Mouse (Mus musculus): ENCODE measurements around the gene Ncor1. TPM values are rescaled to one million over a fixed set of nuclear protein-coding genes. Genes with fewer than 3 reads are reported as not detected.

Ncor1 gene
- polyA plus RNA-seq, 1 experiment from 2014 or later = 211 TPM

- DNase-seq (peak; percentile 38), ATAC-seq (ENCODE audit: low FRiP score, low TSS enrichment) (no peak)
- WGBS = 5% methylated on average over 3 of the region's 3 CpGs
- Histone ChIP-seq H3K27me3 (ENCODE audit: control insufficient read depth, insufficient read depth, low read length) (no peaks in the 10 kb centered on the region), H3K4me1 (ENCODE audit: control insufficient read depth, insufficient read depth, low read length) (peaks cover 14% of the 10 kb centered on the region; the same call in 1 of the 2 replicates), H3K9me3 (ENCODE audit: control insufficient read depth, low read length) (no peaks in the 10 kb centered on the region), H3K36me3 (ENCODE audit: control insufficient read depth, insufficient read depth, low read length) (no peaks in the 10 kb centered on the region), H3K4me2 (ENCODE audit: low read length) (peak overlapping the region; percentile 87), H3K9ac (replicated peaks; ENCODE audit: low read length) (peak overlapping the region; percentile 97), H3K4me3 (replicated peaks; ENCODE audit: low read depth, low read length) (peak overlapping the region; percentile 96), H3K27ac (replicated peaks; ENCODE audit: low read depth, low read length) (0 out of 2 replicates have a peak overlapping the region, but pooled peaks have one; percentile 26)
These were observed 2.3 kb downstream of the Ncor1 start for GRCm38 (mm10) chr11:62456021-62456482.

- Histone ChIP-seq H3K4me3 (replicated peaks; ENCODE audit: low read depth, low read length) (0 out of 2 replicates have a peak overlapping the region, but pooled peaks have one; percentile 96), H3K4me2 (ENCODE audit: low read length) (peak overlapping the region; percentile 87), H3K9ac (replicated peaks; ENCODE audit: low read length) (no peak overlapping the region), H3K27ac (replicated peaks; ENCODE audit: low read depth, low read length) (no peak overlapping the region), H3K4me1 (ENCODE audit: control insufficient read depth, insufficient read depth, low read length) (peaks cover 14% of the 10 kb centered on the region; the same call in 1 of the 2 replicates), H3K36me3 (ENCODE audit: control insufficient read depth, insufficient read depth, low read length) (no peaks in the 10 kb centered on the region), H3K9me3 (ENCODE audit: control insufficient read depth, low read length) (no peaks in the 10 kb centered on the region), H3K27me3 (ENCODE audit: control insufficient read depth, insufficient read depth, low read length) (no peaks in the 10 kb centered on the region)
- no peak for DNase-seq
- no peak for ATAC-seq (ENCODE audit: low FRiP score, low TSS enrichment)
- 79% methylated on average over 1 of the region's 1 CpGs for WGBS
These were observed 3.1 kb downstream of the Ncor1 start for GRCm38 (mm10) chr11:62455193-62455592.

GRCm38 (mm10) chr11:62448971-62449370, 9.4 kb downstream of the Ncor1 start:
- no peak overlapping the region for H3K27ac ChIP-seq (replicated peaks; ENCODE audit: low read depth, low read length)
- DNase-seq = no peak
- H3K36me3 ChIP-seq (ENCODE audit: control insufficient read depth, insufficient read depth, low read length) = peaks cover 14% of the 10 kb centered on the region; the same call in 1 of the 2 replicates
- H3K27me3 ChIP-seq (ENCODE audit: control insufficient read depth, insufficient read depth, low read length) = no peaks in the 10 kb centered on the region
- no peak for ATAC-seq (ENCODE audit: low FRiP score, low TSS enrichment)
- H3K9me3 ChIP-seq (ENCODE audit: control insufficient read depth, low read length) = no peaks in the 10 kb centered on the region
- no peak overlapping the region for H3K4me3 ChIP-seq (replicated peaks; ENCODE audit: low read depth, low read length)
- no peaks in the 10 kb centered on the region for H3K4me1 ChIP-seq (ENCODE audit: control insufficient read depth, insufficient read depth, low read length)
- WGBS = 90% methylated on average over 6 of the region's 6 CpGs
- H3K4me2 ChIP-seq (ENCODE audit: low read length) = no peak overlapping the region
- no peak overlapping the region for H3K9ac ChIP-seq (replicated peaks; ENCODE audit: low read length)

- Histone ChIP-seq H3K27ac (replicated peaks; ENCODE audit: low read depth, low read length) (no peak overlapping the region), H3K9me3 (ENCODE audit: control insufficient read depth, low read length) (no peaks in the 10 kb centered on the region), H3K4me2 (ENCODE audit: low read length) (no peak overlapping the region), H3K9ac (replicated peaks; ENCODE audit: low read length) (no peak overlapping the region), H3K36me3 (ENCODE audit: control insufficient read depth, insufficient read depth, low read length) (peaks cover 14% of the 10 kb centered on the region; the same call in 1 of the 2 replicates), H3K4me3 (replicated peaks; ENCODE audit: low read depth, low read length) (no peak overlapping the region), H3K27me3 (ENCODE audit: control insufficient read depth, insufficient read depth, low read length) (no peaks in the 10 kb centered on the region), H3K4me1 (ENCODE audit: control insufficient read depth, insufficient read depth, low read length) (no peaks in the 10 kb centered on the region)
- 94% methylated on average over 3 of the region's 3 CpGs for WGBS
- DNase-seq (no peak), ATAC-seq (ENCODE audit: low FRiP score, low TSS enrichment) (no peak)
These were observed 12.5 kb downstream of the Ncor1 start for GRCm38 (mm10) chr11:62445799-62446198.

GRCm38 (mm10) chr11:62440670-62441315, 17.5 kb downstream of the Ncor1 start:
- no peak overlapping the region for H3K4me2 ChIP-seq (ENCODE audit: low read length)
- no peak overlapping the region for H3K27ac ChIP-seq (replicated peaks; ENCODE audit: low read depth, low read length)
- DNase-seq (no peak), ATAC-seq (ENCODE audit: low FRiP score, low TSS enrichment) (no peak)
- no peak overlapping the region for H3K4me3 ChIP-seq (replicated peaks; ENCODE audit: low read depth, low read length)
- H3K9ac ChIP-seq (replicated peaks; ENCODE audit: low read length) = no peak overlapping the region
- H3K4me1 ChIP-seq (ENCODE audit: control insufficient read depth, insufficient read depth, low read length) = no peaks in the 10 kb centered on the region
- no peaks in the 10 kb centered on the region for H3K9me3 ChIP-seq (ENCODE audit: control insufficient read depth, low read length)
- H3K27me3 ChIP-seq (ENCODE audit: control insufficient read depth, insufficient read depth, low read length) = no peaks in the 10 kb centered on the region
- WGBS = 94% methylated on average over 9 of the region's 9 CpGs
- peaks cover 10% of the 10 kb centered on the region for H3K36me3 ChIP-seq (ENCODE audit: control insufficient read depth, insufficient read depth, low read length)

- H3K4me3 ChIP-seq (replicated peaks; ENCODE audit: low read depth, low read length) = no peak overlapping the region
- ATAC-seq (ENCODE audit: low FRiP score, low TSS enrichment) (no peak), DNase-seq (no peak)
- no peak overlapping the region for H3K27ac ChIP-seq (replicated peaks; ENCODE audit: low read depth, low read length)
- H3K9ac ChIP-seq (replicated peaks; ENCODE audit: low read length) = no peak overlapping the region
- no peak overlapping the region for H3K4me2 ChIP-seq (ENCODE audit: low read length)
- no peaks in the 10 kb centered on the region for H3K9me3 ChIP-seq (ENCODE audit: control insufficient read depth, low read length)
- peaks cover 32% of the 10 kb centered on the region for H3K36me3 ChIP-seq (ENCODE audit: control insufficient read depth, insufficient read depth, low read length)
- H3K27me3 ChIP-seq (ENCODE audit: control insufficient read depth, insufficient read depth, low read length) = no peaks in the 10 kb centered on the region
- no peaks in the 10 kb centered on the region for H3K4me1 ChIP-seq (ENCODE audit: control insufficient read depth, insufficient read depth, low read length)
- WGBS = 96% methylated on average over 2 of the region's 2 CpGs
These were observed 26.1 kb downstream of the Ncor1 start for GRCm38 (mm10) chr11:62432211-62432610.

GRCm38 (mm10) chr11:62427105-62427504, 31.2 kb downstream of the Ncor1 start:
- Histone ChIP-seq H3K36me3 (ENCODE audit: control insufficient read depth, insufficient read depth, low read length) (peaks cover 38% of the 10 kb centered on the region), H3K27ac (replicated peaks; ENCODE audit: low read depth, low read length) (no peak overlapping the region), H3K27me3 (ENCODE audit: control insufficient read depth, insufficient read depth, low read length) (no peaks in the 10 kb centered on the region), H3K4me1 (ENCODE audit: control insufficient read depth, insufficient read depth, low read length) (no peaks in the 10 kb centered on the region), H3K9ac (replicated peaks; ENCODE audit: low read length) (no peak overlapping the region), H3K4me2 (ENCODE audit: low read length) (no peak overlapping the region), H3K9me3 (ENCODE audit: control insufficient read depth, low read length) (no peaks in the 10 kb centered on the region), H3K4me3 (replicated peaks; ENCODE audit: low read depth, low read length) (no peak overlapping the region)
- no peak for ATAC-seq (ENCODE audit: low FRiP score, low TSS enrichment)
- WGBS = 84% methylated on average over 2 of the region's 3 CpGs
- no peak for DNase-seq

GRCm38 (mm10) chr11:62426266-62426665, 32.1 kb downstream of the Ncor1 start:
- Histone ChIP-seq H3K36me3 (ENCODE audit: control insufficient read depth, insufficient read depth, low read length) (peaks cover 41% of the 10 kb centered on the region), H3K9ac (replicated peaks; ENCODE audit: low read length) (no peak overlapping the region), H3K9me3 (ENCODE audit: control insufficient read depth, low read length) (no peaks in the 10 kb centered on the region), H3K4me2 (ENCODE audit: low read length) (no peak overlapping the region), H3K27me3 (ENCODE audit: control insufficient read depth, insufficient read depth, low read length) (no peaks in the 10 kb centered on the region), H3K27ac (replicated peaks; ENCODE audit: low read depth, low read length) (no peak overlapping the region), H3K4me1 (ENCODE audit: control insufficient read depth, insufficient read depth, low read length) (no peaks in the 10 kb centered on the region), H3K4me3 (replicated peaks; ENCODE audit: low read depth, low read length) (no peak overlapping the region)
- ATAC-seq (ENCODE audit: low FRiP score, low TSS enrichment) (no peak), DNase-seq (no peak)
- 86% methylated on average over 5 of the region's 5 CpGs for WGBS

GRCm38 (mm10) chr11:62424525-62424924, 33.8 kb downstream of the Ncor1 start:
- DNase-seq (peak; percentile 26), ATAC-seq (ENCODE audit: low FRiP score, low TSS enrichment) (no peak)
- H3K36me3 ChIP-seq (ENCODE audit: control insufficient read depth, insufficient read depth, low read length) = peaks cover 42% of the 10 kb centered on the region
- no peak overlapping the region for H3K27ac ChIP-seq (replicated peaks; ENCODE audit: low read depth, low read length)
- H3K9me3 ChIP-seq (ENCODE audit: control insufficient read depth, low read length) = no peaks in the 10 kb centered on the region
- no peaks in the 10 kb centered on the region for H3K4me1 ChIP-seq (ENCODE audit: control insufficient read depth, insufficient read depth, low read length)
- H3K27me3 ChIP-seq (ENCODE audit: control insufficient read depth, insufficient read depth, low read length) = no peaks in the 10 kb centered on the region
- no peak overlapping the region for H3K4me2 ChIP-seq (ENCODE audit: low read length)
- H3K4me3 ChIP-seq (replicated peaks; ENCODE audit: low read depth, low read length) = no peak overlapping the region
- no peak overlapping the region for H3K9ac ChIP-seq (replicated peaks; ENCODE audit: low read length)
- 68% methylated on average over 2 of the region's 2 CpGs for WGBS
